Mouse (Mus musculus) liver, embryonic 18 days (tissue): Measurements from ENCODE around the gene St3gal4. TPM values are rescaled to one million over a fixed set of nuclear protein-coding genes. Genes with fewer than 3 reads are reported as not detected.

Source experiments
- polyA plus RNA-seq: library from polyadenylated mRNA; depleted of rRNA; stranded (reverse); fragments of >200 nt; gene quantifications from 2 replicates; pipeline ENCODE4 v1.2.3, GENCODE M21; 2012; rRNA removed

The St3gal4 gene
- 5.5 and 5.7 TPM in 2 replicates for polyA plus RNA-seq

DNA sequence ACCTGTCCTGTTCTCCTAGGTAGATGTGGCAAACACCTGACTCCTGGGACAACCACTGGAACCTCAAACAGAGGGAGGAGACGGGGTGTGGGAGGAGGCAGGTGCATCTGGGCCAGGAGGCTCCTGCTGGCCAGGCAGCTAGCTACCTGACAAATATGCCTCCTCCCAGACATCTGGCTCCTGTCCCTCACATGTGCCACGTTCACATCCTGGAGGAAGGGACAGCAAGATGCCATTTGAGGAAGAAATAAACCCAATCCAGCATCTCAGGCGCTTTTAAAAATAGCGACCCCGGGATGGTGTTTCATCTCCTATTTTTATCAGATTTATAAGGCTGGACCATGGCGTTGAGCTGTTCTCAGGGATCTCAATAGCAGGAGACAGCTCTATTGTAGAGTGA, at the start of gene St3gal4:
Gene St3gal4, minus strand, starts transcription at position 101 of the 400 bp plus-strand sequence.

Other genes starting within 250 kb of the St3gal4 start
- 31.2 and 32.5 TPM in 2 replicates for gene Dcps, start 56.8 kb upstream of the St3gal4 start, polyA plus RNA-seq
- 49.8 and 53.1 TPM in 2 replicates for gene Srpr, start 80.9 kb upstream of the St3gal4 start, polyA plus RNA-seq
- 7.7 and 9.2 TPM in 2 replicates for gene Tirap, start 81.0 kb upstream of the St3gal4 start, polyA plus RNA-seq
- gene Foxred1, start 91.8 kb upstream of the St3gal4 start, polyA plus RNA-seq, result 20.7 and 22.4 TPM in 2 replicates
- gene Fam118b, start 148.5 kb upstream of the St3gal4 start, polyA plus RNA-seq, result 5.3 and 6.5 TPM in 2 replicates
- gene Rpusd4, start 148.6 kb upstream of the St3gal4 start, polyA plus RNA-seq, result 8.1 and 8.9 TPM in 2 replicates